Mouse (Mus musculus): Measurements from ENCODE around the gene Tns1. TPM values are rescaled to one million over a fixed set of nuclear protein-coding genes. Genes with fewer than 3 reads are reported as not detected.
A peak's percentile ranks its signal among the peaks of the same experiment; 100 is the strongest.
"Not testable (repeated sequence)": the region's sequence is repeated elsewhere in the genome, so short reads cannot be mapped to it uniquely, and the experiment has no call there.

Gene Tns1
- total and polyA plus RNA-seq, 3 experiments: 0.11 TPM; not detected in 2

DNA sequence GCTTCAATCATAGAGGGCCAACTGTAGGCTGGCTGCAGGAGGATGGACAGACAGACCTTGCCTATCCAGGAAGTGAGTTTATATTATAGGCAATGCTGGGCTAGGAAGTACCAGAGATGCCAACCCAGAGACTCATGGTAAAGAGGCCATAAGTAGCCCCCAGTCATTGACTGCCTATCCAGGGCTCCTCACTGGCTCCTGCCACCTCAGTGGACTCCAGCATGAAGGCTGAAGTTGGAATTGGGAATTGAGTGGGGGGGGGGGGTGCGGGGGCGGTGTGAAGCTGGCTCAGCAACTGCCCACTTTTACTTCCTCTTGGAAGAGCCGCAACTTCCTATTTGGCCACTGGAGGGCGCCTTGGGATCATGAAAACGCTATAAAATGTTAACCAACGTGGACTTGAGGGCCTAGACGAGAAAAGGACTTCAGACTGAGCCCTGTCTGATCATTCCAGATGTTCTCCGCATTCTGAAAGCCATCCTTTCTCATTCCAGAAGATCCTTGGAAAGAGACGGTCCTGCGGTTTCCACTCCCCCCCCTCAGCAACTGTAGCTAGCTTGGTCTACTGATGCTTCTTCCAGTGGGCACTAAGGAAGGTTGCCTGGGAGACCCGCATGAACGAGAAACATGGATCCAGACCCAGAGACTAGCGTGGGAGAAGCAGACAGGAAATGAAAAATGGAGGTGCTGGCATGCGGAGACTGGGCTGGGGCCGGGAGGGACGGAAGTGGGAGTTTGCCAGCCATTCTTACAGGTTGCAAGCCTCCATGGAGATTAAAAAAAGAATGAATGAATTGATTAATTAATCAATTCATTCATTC, 221.9 kb downstream of the Tns1 start:
- Histone ChIP-seq H3K9ac (ENCODE audit: control insufficient read depth, low read depth, low read length, poor library complexity, severe bottlenecking) (no peak overlapping the region), H3K36me3 (ENCODE audit: control insufficient read depth in 1 of 2, insufficient read depth in 2 of 2, low read length in 2 of 2) (no peaks in the 10 kb centered on the region), H3K27ac (ENCODE audit: control insufficient read depth, low read depth, low read length) (no peak overlapping the region), H3K79me2 (ENCODE audit: control insufficient read depth, insufficient read depth, low read length, poor library complexity) (no peaks in the 10 kb centered on the region), H3K4me3 (ENCODE audit: control insufficient read depth in 1 of 2, insufficient read depth in 1 of 2, low read depth in 2 of 2, low read length in 2 of 2) (no peak overlapping the region), H3K27me3 (ENCODE audit: control insufficient read depth in 1 of 2, insufficient read depth in 2 of 2, low read length in 2 of 2) (no peaks in the 10 kb centered on the region), H3K4me1 (ENCODE audit: control insufficient read depth in 1 of 2, insufficient read depth in 2 of 2, low read length in 2 of 2) (no peaks in the 10 kb centered on the region), H3K9me3 (replicated peaks; ENCODE audit: insufficient read depth, low read length) (no peaks in the 10 kb centered on the region)
- TF ChIP-seq ETS1 (IDR thresholded peaks at IDR 0.05; ENCODE audit: low read depth, low read length): no peak
- peak; percentile 54; the same call in 1 of the 2 replicates for TF ChIP-seq MAZ (IDR thresholded peaks at IDR 0.05; ENCODE audit: low read depth, low read length)
- peak; percentile 75 for TF ChIP-seq ZC3H11A (IDR thresholded peaks at IDR 0.05; ENCODE audit: low read depth, low read length)
- TF ChIP-seq RAD21 (IDR thresholded peaks at IDR 0.05; ENCODE audit: low read depth, low read length): peak; percentile 89
- peak; percentile 58 to 88 (median 83) for TF ChIP-seq CTCF (IDR thresholded peaks at IDR 0.05 in 2 of 3, conservative IDR thresholded peaks at IDR 0.05 in 1 of 3; ENCODE audit: control insufficient read depth in 1 of 3, insufficient read depth in 1 of 3, low read depth in 2 of 3, low read length in 3 of 3, poor library complexity in 1 of 3, severe bottlenecking in 1 of 3)
- TF ChIP-seq HCFC1 (IDR thresholded peaks at IDR 0.05; ENCODE audit: low read depth, low read length): no peak
- TF ChIP-seq BHLHE40 (IDR thresholded peaks at IDR 0.05; ENCODE audit: borderline replicate concordance, low read depth, low read length): no peak
- TF ChIP-seq MYB (IDR thresholded peaks at IDR 0.05; ENCODE audit: low read depth, low read length): no peak
- TF ChIP-seq ELF1 (IDR thresholded peaks at IDR 0.05; ENCODE audit: low read depth, low read length): 0 out of 2 replicates have a peak, but pooled peaks have one; percentile 28
- peak; percentile 78 for TF ChIP-seq SMC3 (IDR thresholded peaks at IDR 0.05; ENCODE audit: low read depth, low read length)
- DNase-seq (ENCODE audit: low read depth, low spot score): peak; percentile 80

DNA sequence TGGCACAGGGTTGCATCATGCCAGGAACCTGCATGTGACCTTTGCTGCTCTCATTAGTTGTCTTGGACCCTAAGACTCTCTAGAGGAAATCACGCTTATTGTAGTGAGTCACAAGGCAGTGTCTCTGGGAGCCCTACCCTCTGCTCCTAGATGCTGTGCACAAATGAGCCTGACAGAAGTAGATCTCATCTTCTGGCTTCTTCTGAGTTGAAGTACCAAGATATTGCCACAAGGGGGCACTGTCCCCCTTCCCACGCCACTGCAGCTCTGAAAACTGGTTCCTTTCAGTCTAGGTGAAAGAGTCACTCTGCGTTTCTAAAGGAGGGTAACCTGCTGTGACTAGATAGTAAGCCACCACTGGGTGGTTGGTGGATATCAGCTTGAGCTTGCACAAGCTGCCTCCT, 222.8 kb downstream of the Tns1 start:
- H3K4me1 ChIP-seq (ENCODE audit: control insufficient read depth in 1 of 2, insufficient read depth in 2 of 2, low read length in 2 of 2): no peaks in the 10 kb centered on the region
- H3K9me3 ChIP-seq (replicated peaks; ENCODE audit: insufficient read depth, low read length): no peaks in the 10 kb centered on the region
- H3K27me3 ChIP-seq (ENCODE audit: control insufficient read depth in 1 of 2, insufficient read depth in 2 of 2, low read length in 2 of 2): no peaks in the 10 kb centered on the region
- no peak overlapping the region for H3K27ac ChIP-seq (ENCODE audit: control insufficient read depth, low read depth, low read length)
- DNase-seq (ENCODE audit: low read depth, low spot score): peak; percentile 78
- H3K79me2 ChIP-seq (ENCODE audit: control insufficient read depth, insufficient read depth, low read length, poor library complexity): no peaks in the 10 kb centered on the region
- no peaks in the 10 kb centered on the region for H3K36me3 ChIP-seq (ENCODE audit: control insufficient read depth in 1 of 2, insufficient read depth in 2 of 2, low read length in 2 of 2)
- TF ChIP-seq CHD1 (IDR thresholded peaks at IDR 0.05; ENCODE audit: low read depth, low read length): no peak
- TF ChIP-seq RAD21 (IDR thresholded peaks at IDR 0.05; ENCODE audit: low read depth, low read length): peak; percentile 89
- no peak for TF ChIP-seq MAZ (IDR thresholded peaks at IDR 0.05; ENCODE audit: low read depth, low read length)
- TF ChIP-seq ZNF384 (IDR thresholded peaks at IDR 0.05; ENCODE audit: low read depth, low read length): no peak
- TF ChIP-seq ZC3H11A (IDR thresholded peaks at IDR 0.05; ENCODE audit: low read depth, low read length): peak; percentile 58
- TF ChIP-seq CHD2 (IDR thresholded peaks at IDR 0.05; ENCODE audit: low read length): no peak
- peak; percentile 89 to 94 (median 92) for TF ChIP-seq CTCF (IDR thresholded peaks at IDR 0.05 in 2 of 3, conservative IDR thresholded peaks at IDR 0.05 in 1 of 3; ENCODE audit: control insufficient read depth in 1 of 3, insufficient read depth in 1 of 3, low read depth in 2 of 3, low read length in 3 of 3, poor library complexity in 1 of 3, severe bottlenecking in 1 of 3)
- TF ChIP-seq SMC3 (IDR thresholded peaks at IDR 0.05; ENCODE audit: low read depth, low read length): peak; percentile 76
- TF ChIP-seq BHLHE40 (IDR thresholded peaks at IDR 0.05; ENCODE audit: borderline replicate concordance, low read depth, low read length): no peak
- TF ChIP-seq MYC (IDR thresholded peaks at IDR 0.05; ENCODE audit: low read depth, low read length): 0 out of 2 replicates have a peak, but pooled peaks have one; percentile 46
- no peak for TF ChIP-seq UBTF (IDR thresholded peaks at IDR 0.05; ENCODE audit: borderline replicate concordance, insufficient read depth, low read depth, low read length)
- no peak for TF ChIP-seq RCOR1 (IDR thresholded peaks at IDR 0.05; ENCODE audit: low read depth, low read length)
- TF ChIP-seq GATA1 (IDR thresholded peaks at IDR 0.05; ENCODE audit: low read depth, low read length): no peak
- no peak for TF ChIP-seq MAX (IDR thresholded peaks at IDR 0.05; ENCODE audit: low read length)
- no peak overlapping the region for H3K9ac ChIP-seq (ENCODE audit: control insufficient read depth, low read depth, low read length, poor library complexity, severe bottlenecking)
- H3K4me3 ChIP-seq (ENCODE audit: control insufficient read depth in 1 of 2, insufficient read depth in 1 of 2, low read depth in 2 of 2, low read length in 2 of 2): no peak overlapping the region

DNA sequence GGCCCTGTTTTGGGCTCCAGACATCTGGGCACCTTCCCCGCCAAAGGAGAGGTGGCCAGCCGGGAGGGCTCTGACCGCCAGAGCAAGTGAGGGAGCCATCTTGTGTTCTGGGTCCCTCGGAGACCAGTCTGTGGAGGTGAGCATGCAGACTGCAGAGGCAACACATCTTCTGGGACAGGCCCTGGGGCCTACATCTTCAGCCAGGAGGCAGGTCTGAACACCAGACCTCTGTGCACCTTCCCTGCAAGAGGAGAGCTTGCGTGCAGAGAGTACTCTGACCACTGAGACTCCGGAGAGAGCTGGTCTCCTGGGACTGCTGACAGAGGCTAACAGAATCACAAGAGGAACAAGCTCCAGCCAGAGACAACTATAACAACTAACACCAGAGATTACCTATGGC, 228.8 kb downstream of the Tns1 start:
- not testable (repeated sequence) for H3K27me3 ChIP-seq (ENCODE audit: control insufficient read depth in 1 of 2, insufficient read depth in 2 of 2, low read length in 2 of 2); H3K4me1 ChIP-seq (ENCODE audit: control insufficient read depth in 1 of 2, insufficient read depth in 2 of 2, low read length in 2 of 2); H3K79me2 ChIP-seq (ENCODE audit: control insufficient read depth, insufficient read depth, low read length, poor library complexity); H3K4me3 ChIP-seq (ENCODE audit: control insufficient read depth in 1 of 2, insufficient read depth in 1 of 2, low read depth in 2 of 2, low read length in 2 of 2); H3K27ac ChIP-seq (ENCODE audit: control insufficient read depth, low read depth, low read length); H3K9me3 ChIP-seq (replicated peaks; ENCODE audit: insufficient read depth, low read length); H3K9ac ChIP-seq (ENCODE audit: control insufficient read depth, low read depth, low read length, poor library complexity, severe bottlenecking); DNase-seq (ENCODE audit: low read depth, low spot score); H3K36me3 ChIP-seq (ENCODE audit: control insufficient read depth in 1 of 2, insufficient read depth in 2 of 2, low read length in 2 of 2)
